Mouse (Mus musculus) kidney, adult 11 months (tissue): ENCODE measurements at regions not wholly inside any gene's neighbourhood (a gene's known extent, or its start where the extent isn't known, plus 50 kb on each side); places are given as distances from the start of the nearest gene placed in this dataset.

Source experiments
- DNase-seq: peaks from one replicate; pipeline ENCODE4 v3.0.0; 2022

GRCm38 (mm10) chr4:71808271-71808670 is 50.5 kb upstream of the Gm11232 start:
- no peak for DNase-seq
